Mouse (Mus musculus): ENCODE results near the gene Ankrd36.

GRCm38 (mm10) chr11:5705972-5706371 is 136.5 kb downstream of the Ankrd36 start:
- TF ChIP-seq CTCF (IDR thresholded peaks at IDR 0.05; ENCODE audit: insufficient read depth, low read depth, low read length) (no peak), POLR2A (IDR thresholded peaks at IDR 0.05; ENCODE audit: insufficient read depth, low read depth, low read length) (no peak)
